Mouse (Mus musculus) cortical plate, adult 2 months (tissue): ENCODE data around the gene Rufy3.

ENCODE experiments used
- CTCF ChIP-seq: fragments of 200-500 bp; IDR thresholded peaks from 2 replicates; pipeline ENCODE4 v1.5.1; 2011; ENCODE audit warnings: mild to moderate bottlenecking, control low read depth, low read length; ENCODE audit not compliant: insufficient read depth; ENCODE audit errors: extremely low read depth
- POLR2A ChIP-seq: fragments of 200-500 bp; IDR thresholded peaks from 2 replicates; pipeline ENCODE4 v1.6.1; 2011; ENCODE audit warnings: mild to moderate bottlenecking, low read length, control low read depth; ENCODE audit not compliant: insufficient read depth; ENCODE audit errors: extremely low read depth

GRCm38 (mm10) chr5:88575506-88576338, 10.9 kb downstream of the Rufy3 start:
- TF ChIP-seq CTCF (no peak), POLR2A (no peak)
